In genomic region chr19:56422476-56423338, GRCm38 (mm10) we compare ENCODE assay signal across 8 mouse cellular contexts. TPM values are rescaled to one million over a fixed set of nuclear protein-coding genes. Genes with fewer than 3 reads are reported as not detected.
DNase-seq lines count a peak whose midpoint lies in the region; ATAC-seq and TF ChIP-seq lines count a peak whose summit lies in the region.

No protein-coding gene starts in this region.

- H3K9ac ChIP-seq in intestine, embryonic 15.5 days: no peak overlapping the region
- no peak overlapping the region for H3K9ac ChIP-seq in midbrain, embryonic 11.5 days (ENCODE audit: low read length)

- peaks cover 26% of the 10 kb centered on the region for H3K4me1 ChIP-seq in intestine, embryonic 15.5 days (replicated peaks)
- H3K4me1 ChIP-seq in midbrain, embryonic 11.5 days (ENCODE audit: control insufficient read depth, insufficient read depth, low read length): no peaks in the 10 kb centered on the region

- ATAC-seq in common myeloid progenitor, adult 5-6 weeks (replicated peaks; ENCODE audit: low read depth, poor library complexity, severe bottlenecking): peak; percentile 65; the same call in 1 of the 2 replicates
- ATAC-seq in intestine, embryonic 15.5 days: peak; percentile 42
- ATAC-seq in midbrain, embryonic 11.5 days (ENCODE audit: low FRiP score): peak; percentile 46; the same call in 1 of the 2 replicates

- no peak overlapping the region for H3K4me2 ChIP-seq in intestine, embryonic 15.5 days (replicated peaks)
- H3K4me2 ChIP-seq in midbrain, embryonic 11.5 days: no peak overlapping the region

- peak overlapping the region; percentile 79 for H3K27ac ChIP-seq in gastrocnemius, adult 2 months
- H3K27ac ChIP-seq in intestine, embryonic 15.5 days: peak overlapping the region; percentile 57
- no peak overlapping the region for H3K27ac ChIP-seq in midbrain, embryonic 11.5 days (ENCODE audit: low read depth, low read length)

- TF ChIP-seq CTCF in gastrocnemius, adult 2 months (IDR thresholded peaks at IDR 0.05): peak; percentile 81

- peak; percentile 84 to 95 for DNase-seq in adrenal gland, adult (ENCODE audit: inconsistent age in 2 of 2, low spot score in 1 of 2)
- peak; percentile 90 for DNase-seq in gastrocnemius, adult 2 months
- DNase-seq in left cerebral cortex, postnatal 14 days (ENCODE audit: low spot score in 2 of 2): peak; percentile 95 to 96
- peak; percentile 98 for DNase-seq in midbrain, embryonic 11.5 days (ENCODE audit: low spot score, missing footprints)
- DNase-seq in skeletal muscle tissue, adult 2 months (ENCODE audit: low read depth, low spot score): peak; percentile 56
- DNase-seq in yolk sac, embryonic 10.5 days (ENCODE audit: low spot score): peak; percentile 63

- 32% methylated on average over 14 of the region's 14 CpGs for WGBS in intestine, embryonic 15.5 days
- WGBS in midbrain, embryonic 11.5 days: 39% methylated on average over 14 of the region's 14 CpGs

- no peaks in the 10 kb centered on the region for H3K36me3 ChIP-seq in intestine, embryonic 15.5 days
- no peaks in the 10 kb centered on the region for H3K36me3 ChIP-seq in midbrain, embryonic 11.5 days (ENCODE audit: control insufficient read depth, insufficient read depth, low read length)

- peak overlapping the region; percentile 54 for H3K4me3 ChIP-seq in gastrocnemius, adult 2 months
- no peak overlapping the region for H3K4me3 ChIP-seq in intestine, embryonic 15.5 days (replicated peaks)
- no peak overlapping the region for H3K4me3 ChIP-seq in midbrain, embryonic 11.5 days (ENCODE audit: low read depth, low read length)

- no peaks in the 10 kb centered on the region for H3K27me3 ChIP-seq in intestine, embryonic 15.5 days (replicated peaks)
- no peaks in the 10 kb centered on the region for H3K27me3 ChIP-seq in midbrain, embryonic 11.5 days (ENCODE audit: control insufficient read depth, insufficient read depth, low read length)

- intact Hi-C loops in gastrocnemius, adult 2 months (cut with DNase I): loop anchor here (1.0 to 10.0 kb wide), 3 partner anchors 355 to 485 kb away; no protein-coding TSS in a partner anchor
- intact Hi-C loops in left cerebral cortex, postnatal 14 days (cut with DNase I): loop anchor here (5.0 kb wide), 2 partner anchors 140 to 300 kb away; partner anchors contain the start of gene Adrb1

- no peaks in the 10 kb centered on the region for H3K9me3 ChIP-seq in intestine, embryonic 15.5 days
- no peaks in the 10 kb centered on the region for H3K9me3 ChIP-seq in midbrain, embryonic 11.5 days (ENCODE audit: control insufficient read depth, low read length)

RNA-seq across cellular contexts. Expression of gene Casp7, which starts 25.8 kb away (rescaled TPM):
- 28.2 and 42.0 TPM in 2 replicates for total RNA-seq in common myeloid progenitor, adult 5-6 weeks (2017)
- total RNA-seq in gastrocnemius, adult 2 months (2021): 1 to 10 TPM; 2.4 to 4.9 TPM
- polyA plus RNA-seq in intestine, embryonic 15.5 days (2015; fragmentation: Nextera tagmentation; extraction: Ambion mirVana): 35.5 and 37.1 TPM in 2 replicates
- 1 to 10 TPM; 6.6 to 6.8 TPM for total RNA-seq in left cerebral cortex, postnatal 14 days (2021)
- 13.9 and 20.3 TPM in 2 replicates for polyA plus RNA-seq in midbrain, embryonic 11.5 days (2014; fragmentation: Nextera tagmentation; extraction: Ambion mirVana)

RNA-seq across cellular contexts. Expression of gene Nrap, which starts 32.9 kb away (rescaled TPM):
- total RNA-seq in common myeloid progenitor, adult 5-6 weeks (2017): 0.29 and 0.91 TPM in 2 replicates
- total RNA-seq in gastrocnemius, adult 2 months (2021): 100 to 1,000 TPM; 675 to 914 TPM
- 0.20 and 0.32 TPM in 2 replicates for polyA plus RNA-seq in intestine, embryonic 15.5 days (2015; fragmentation: Nextera tagmentation; extraction: Ambion mirVana)
- total RNA-seq in left cerebral cortex, postnatal 14 days (2021): under 1 TPM; 0.47 to 0.48 TPM
- 0.16 and 0.29 TPM in 2 replicates for polyA plus RNA-seq in midbrain, embryonic 11.5 days (2014; fragmentation: Nextera tagmentation; extraction: Ambion mirVana)

RNA-seq across cellular contexts. Expression of gene Plekhs1, which starts 38.7 kb away (rescaled TPM):
- total RNA-seq in common myeloid progenitor, adult 5-6 weeks (2017): not detected in 2 replicates
- under 1 TPM in 1 of 2 experiments, not detected in 1; 0.20 TPM for total RNA-seq in gastrocnemius, adult 2 months (2021)
- 0.49 and 0.72 TPM in 2 replicates for polyA plus RNA-seq in intestine, embryonic 15.5 days (2015; fragmentation: Nextera tagmentation; extraction: Ambion mirVana)
- total RNA-seq in left cerebral cortex, postnatal 14 days (2021): 1 to 10 TPM in 1 of 2 experiments, under 1 TPM in 1; 0.76 to 1.8 TPM
- polyA plus RNA-seq in midbrain, embryonic 11.5 days (2014; fragmentation: Nextera tagmentation; extraction: Ambion mirVana): 0.10 and 0.19 TPM in 2 replicates

Comparison
In these comparisons a context has a peak if more than half of its experiments do, and no peak if none do; other contexts are left out.
1. RNA of gene Nrap, which starts 32.9 kb away (total RNA-seq): 675 to 914 TPM in gastrocnemius, adult 2 months; 0.29 to 0.91 TPM in common myeloid progenitor, adult 5-6 weeks and 0.47 to 0.48 TPM in left cerebral cortex, postnatal 14 days; every median in the first group is over 100 times any median in the second.
2. Peak in every context shown above with its lines, with median percentiles within 50 percentile points of each other: DNase-seq and ATAC-seq.